Mouse (Mus musculus) kidney, postnatal 14 days (tissue): ENCODE measurements around the gene Rnaseh2c.

Source experiments
- DNase-seq: peaks from one replicate; pipeline ENCODE4 v3.0.0; 2022; ENCODE audit warnings: mixed read lengths

Gene Rnaseh2c

GRCm38 (mm10) chr19:5601752-5602541, at the start of gene Rnaseh2c:
Gene Rnaseh2c, plus strand, starts transcription at chr19:5601873.
- DNase-seq, result peak; percentile 85

GRCm38 (mm10) chr19:5553802-5554201, 47.9 kb upstream of the Rnaseh2c start:
- DNase-seq, result peak; percentile 33

- DNase-seq, result peak; percentile 75
Observed at GRCm38 (mm10) chr19:5554212-5554611, 47.5 kb upstream of the Rnaseh2c start.

- DNase-seq, result peak; percentile 74
Observed at GRCm38 (mm10) chr19:5558169-5558568, 43.5 kb upstream of the Rnaseh2c start.

GRCm38 (mm10) chr19:5558770-5559169, 42.9 kb upstream of the Rnaseh2c start:
- no peak for DNase-seq

GRCm38 (mm10) chr19:5559229-5559628, 42.4 kb upstream of the Rnaseh2c start:
- DNase-seq, result peak; percentile 82

GRCm38 (mm10) chr19:5559631-5560456, 41.8 kb upstream of the Rnaseh2c start:
- peak; percentile 57 for DNase-seq

GRCm38 (mm10) chr19:5560457-5561041, 41.1 kb upstream of the Rnaseh2c start, which contains the start of gene Ovol1:
Gene Ovol1, minus strand, starts transcription at chr19:5560646.
- peak; percentile 87 for DNase-seq

GRCm38 (mm10) chr19:5561252-5561790, 40.4 kb upstream of the Rnaseh2c start:
- DNase-seq, result peak; percentile 79

GRCm38 (mm10) chr19:5561886-5562285, 39.8 kb upstream of the Rnaseh2c start:
- peak; percentile 37 for DNase-seq

- DNase-seq, result peak; percentile 34
Observed at GRCm38 (mm10) chr19:5562776-5563175, 38.9 kb upstream of the Rnaseh2c start.

GRCm38 (mm10) chr19:5566316-5566715, 35.4 kb upstream of the Rnaseh2c start:
- DNase-seq, result peak; percentile 82

GRCm38 (mm10) chr19:5567180-5567533, 34.5 kb upstream of the Rnaseh2c start:
- DNase-seq, result no peak

- DNase-seq, result peak; percentile 94
Observed at GRCm38 (mm10) chr19:5567534-5568469, 33.9 kb upstream of the Rnaseh2c start, which contains the start of gene Ap5b1. Gene Ap5b1, plus strand, starts transcription at chr19:5568025.

GRCm38 (mm10) chr19:5568470-5569140, 33.1 kb upstream of the Rnaseh2c start:
- DNase-seq, result peak; percentile 85

- no peak for DNase-seq
Observed at GRCm38 (mm10) chr19:5569521-5569920, 32.2 kb upstream of the Rnaseh2c start.

- DNase-seq, result no peak
Observed at GRCm38 (mm10) chr19:5570353-5571246, 31.1 kb upstream of the Rnaseh2c start.

- DNase-seq, result no peak
Observed at GRCm38 (mm10) chr19:5571831-5572230, 29.8 kb upstream of the Rnaseh2c start.

GRCm38 (mm10) chr19:5572331-5573125, 29.1 kb upstream of the Rnaseh2c start:
- DNase-seq, result peak; percentile 36
